Mouse (Mus musculus) mouse trophoblast stem cell (cell line): ENCODE results near the gene Exosc5.

Experiments used
- in situ Hi-C, 2 experiments: fragments of 300-500 bp; cut with MseI, MboI; formaldehyde crosslinking; loops; 2 replicates in 1 of 2; 3 replicates in 1 of 2; pipeline ENCODE4 v1.15.1; 2025

Exosc5 gene

DNA sequence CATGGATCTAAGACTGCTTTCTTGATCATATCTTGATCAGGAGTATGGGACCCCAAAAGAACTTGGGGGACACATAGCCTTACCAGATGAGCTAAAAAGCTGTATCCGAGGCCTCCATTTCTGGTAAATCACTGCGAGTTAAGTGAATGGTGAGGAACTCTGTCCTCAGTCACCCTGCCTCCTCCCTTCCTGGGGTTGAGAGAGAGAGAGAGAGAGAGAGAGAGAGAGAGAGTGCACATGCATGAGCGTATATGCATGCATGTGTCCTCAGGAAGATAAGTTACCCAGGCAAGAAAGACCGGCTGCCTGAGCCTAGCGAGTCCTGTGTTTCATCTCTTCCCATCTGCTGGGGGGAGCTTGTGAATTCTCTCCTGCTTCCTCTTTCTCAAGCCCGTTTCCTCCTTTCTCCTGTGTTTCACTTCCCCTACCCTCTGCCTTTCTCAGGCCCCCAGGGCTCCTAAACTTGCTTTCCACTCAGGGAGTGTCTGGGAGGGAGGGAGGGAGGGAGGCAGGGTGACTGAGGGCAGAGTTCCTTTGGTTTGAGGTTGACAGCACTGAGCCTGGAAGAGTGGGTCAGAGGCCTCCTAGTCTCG lies 47.7 kb downstream of the Exosc5 start:
- in situ Hi-C loops, result no loop called here

DNA sequence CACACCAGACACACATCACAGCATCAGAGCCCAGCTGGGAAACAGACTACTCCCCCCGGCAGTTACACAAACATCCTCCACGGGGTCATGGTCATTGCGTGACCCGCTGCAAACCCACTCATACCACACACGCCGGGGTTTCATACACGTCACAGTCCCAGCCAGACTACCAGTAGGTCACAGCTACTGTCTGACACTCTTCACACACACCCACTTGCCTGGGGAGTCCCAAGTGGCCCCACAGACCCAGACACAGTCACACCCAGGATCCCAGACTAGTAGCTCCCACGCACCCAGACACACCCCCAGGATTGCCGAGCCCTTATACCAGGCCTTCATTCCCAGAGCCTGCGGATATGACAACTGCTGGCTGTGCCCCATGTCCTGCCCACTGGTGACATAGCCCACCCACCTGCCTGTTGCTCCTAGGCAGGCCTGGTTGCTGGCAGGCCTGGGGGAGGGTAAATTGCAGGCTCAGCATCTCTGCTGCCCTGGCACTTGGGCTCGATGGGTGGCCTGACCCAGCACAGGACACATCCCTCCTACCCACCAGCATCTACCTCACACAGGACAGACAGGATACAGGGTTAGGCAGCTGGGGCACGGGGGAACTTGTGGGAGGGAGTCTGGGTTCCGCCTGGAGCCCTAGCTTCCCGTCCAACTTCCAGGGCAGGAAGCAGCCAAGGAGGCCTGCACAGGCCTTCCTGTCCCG lies 48.8 kb downstream of the Exosc5 start:
- in situ Hi-C loops, result no loop called here

DNA sequence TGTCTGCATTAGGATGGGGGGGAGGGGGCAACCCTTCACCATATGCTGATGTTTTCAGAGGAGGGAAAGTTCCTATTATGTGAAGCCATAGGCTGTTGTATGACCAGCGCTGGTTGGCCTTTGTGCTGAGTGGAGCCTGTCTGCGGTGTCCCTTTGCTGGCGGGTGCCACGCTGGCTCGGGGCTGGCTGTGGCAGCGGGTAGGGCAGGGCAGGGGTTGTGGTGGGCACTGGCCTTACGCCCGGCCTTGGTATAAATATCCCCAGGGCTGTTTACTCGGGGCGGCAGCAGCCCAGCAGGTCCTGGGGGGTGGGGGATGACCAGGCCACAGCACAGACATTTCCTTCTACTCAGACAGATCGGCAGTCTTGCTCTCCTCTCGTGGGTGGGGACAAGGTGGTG lies 51.0 kb downstream of the Exosc5 start:
- in situ Hi-C loops, result no loop called here

DNA sequence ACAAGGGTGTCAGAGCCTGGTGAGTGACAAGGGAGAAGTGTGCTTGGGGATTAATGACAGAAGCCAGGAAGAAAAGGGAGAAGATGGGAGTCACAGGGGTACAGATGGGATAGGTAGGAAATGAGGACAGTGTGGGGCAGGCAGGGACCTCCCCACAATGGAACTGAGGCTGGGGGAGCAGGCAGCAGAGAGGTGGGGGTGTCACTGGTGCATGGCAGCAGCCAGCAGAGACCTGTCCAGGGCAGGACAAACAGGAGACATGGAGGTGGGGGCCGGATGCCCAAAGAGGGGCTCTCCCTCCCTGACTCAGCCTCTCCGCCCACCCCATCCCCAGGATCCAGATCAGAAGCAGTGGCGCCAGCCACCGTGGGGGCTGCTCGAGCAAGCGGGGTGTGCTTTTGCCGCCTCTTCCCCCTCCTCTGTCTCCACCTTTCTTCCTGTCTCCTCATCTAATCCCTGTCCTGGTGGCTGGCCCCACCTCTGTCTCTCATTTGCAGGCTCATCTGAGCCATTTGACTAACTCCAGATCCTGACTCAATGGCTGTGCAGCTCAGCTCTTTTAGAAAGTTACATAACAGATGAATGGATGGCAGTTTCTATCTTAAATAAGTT lies 51.7 kb downstream of the Exosc5 start:
- in situ Hi-C loops, result no loop called here

DNA sequence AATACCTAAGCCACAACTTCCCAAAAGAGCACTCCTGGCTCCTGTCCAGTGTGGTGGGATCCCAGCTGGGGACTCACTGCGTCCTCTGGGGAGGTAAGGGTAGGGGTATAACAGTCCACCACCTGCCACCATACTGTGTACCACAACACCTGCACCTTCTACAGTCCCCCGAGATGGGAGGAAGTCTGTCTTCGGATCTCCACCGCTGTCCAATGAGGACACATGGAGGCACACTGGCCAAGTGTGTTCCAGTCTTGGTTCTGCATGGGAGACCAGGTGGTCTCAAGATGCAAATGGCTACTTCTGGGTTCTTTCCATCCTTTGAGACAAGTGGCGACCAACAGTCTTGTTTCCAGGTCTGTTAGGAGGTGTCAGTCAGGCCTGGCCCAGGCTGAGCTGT lies 52.2 kb downstream of the Exosc5 start:
- in situ Hi-C loops, result no loop called here

DNA sequence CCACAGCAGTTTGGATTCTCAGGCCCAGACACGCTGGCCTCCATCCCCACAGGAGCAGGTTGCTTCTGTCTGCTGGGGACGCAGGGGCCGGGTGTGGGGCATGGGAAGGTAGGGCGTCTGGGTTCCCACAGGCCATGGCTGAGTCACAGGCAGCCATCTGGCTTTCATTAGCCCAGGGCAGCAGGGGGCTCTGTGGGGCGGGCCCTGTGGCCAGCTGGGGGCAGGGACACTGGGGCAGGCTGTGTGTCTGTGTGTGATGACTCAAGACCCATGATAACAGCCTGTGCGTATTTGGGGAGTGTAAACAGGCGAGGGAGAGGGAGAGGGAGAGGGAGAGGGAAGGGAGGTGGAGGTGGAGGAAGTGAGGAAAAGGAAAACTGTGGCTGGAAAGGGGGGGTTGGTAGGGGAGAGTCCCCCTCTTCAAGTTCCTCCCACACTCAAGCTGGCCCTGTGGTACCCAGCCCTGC lies 52.8 kb downstream of the Exosc5 start:
- in situ Hi-C loops, result no loop called here

DNA sequence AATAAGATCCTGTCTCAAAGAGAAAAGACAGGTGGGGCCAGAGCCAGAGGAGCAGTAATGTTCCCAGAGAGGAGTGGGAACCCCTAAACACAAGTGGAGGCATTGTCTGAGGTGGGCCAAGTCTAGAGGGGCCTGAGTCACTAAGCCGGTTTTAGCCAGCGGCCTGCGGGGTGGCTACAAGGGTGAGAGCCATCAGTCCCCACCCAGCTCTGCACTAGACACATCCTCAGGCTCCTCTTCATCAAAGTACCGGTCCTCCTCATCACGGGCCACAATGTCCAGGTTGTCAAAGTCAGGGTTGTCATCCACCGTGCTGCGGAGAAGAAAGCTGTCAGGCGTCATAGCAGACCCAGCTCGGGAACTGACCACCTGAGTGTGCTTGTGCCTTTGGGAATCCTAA lies 53.8 kb downstream of the Exosc5 start:
- in situ Hi-C loops, result no loop called here

DNA sequence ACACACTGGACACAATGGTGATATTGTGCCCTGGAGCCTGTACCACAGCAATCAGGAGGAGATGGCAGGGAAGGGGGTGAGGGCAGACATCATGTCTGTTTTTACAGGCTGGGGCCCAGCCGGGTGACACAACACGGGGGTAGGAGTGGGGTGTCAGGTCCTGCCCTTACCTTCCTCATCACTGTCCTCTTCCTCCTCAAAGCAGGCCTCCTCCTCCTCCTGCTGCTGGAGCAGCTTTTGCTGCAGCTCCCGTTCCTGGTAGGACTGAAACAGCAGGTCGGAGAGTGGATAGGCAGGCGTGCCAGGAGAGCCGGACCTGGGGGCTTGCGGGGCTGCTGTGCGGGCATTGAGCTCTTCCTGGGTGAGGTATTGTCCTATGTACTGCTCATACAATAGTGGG lies 55.6 kb downstream of the Exosc5 start:
- in situ Hi-C loops, result no loop called here

DNA sequence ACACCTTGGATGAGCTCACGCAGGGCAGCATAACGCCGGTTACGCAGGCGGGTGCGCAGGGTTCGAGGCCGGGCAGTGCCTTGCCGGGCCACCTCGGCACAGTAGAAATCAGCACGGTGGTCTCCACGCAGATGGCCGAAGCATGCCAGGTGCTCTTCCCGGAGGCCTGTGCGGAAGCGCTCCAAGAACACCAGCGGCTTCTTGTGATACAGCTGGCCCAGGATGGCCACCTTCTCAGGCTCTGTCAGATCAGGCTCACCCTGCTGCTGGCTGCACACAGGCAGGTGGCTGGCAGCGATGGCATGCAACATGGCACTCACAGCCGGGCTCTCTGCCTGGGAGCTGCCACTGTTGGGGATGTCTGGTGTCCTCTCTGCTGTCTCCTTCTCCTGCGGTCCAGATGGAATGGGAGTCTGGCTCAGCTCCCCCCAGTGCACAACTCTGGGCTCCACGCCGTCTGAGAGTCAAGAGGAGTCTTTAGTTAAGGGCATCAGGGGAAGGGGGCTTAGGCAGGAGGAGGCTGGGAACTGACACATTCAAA lies 56.8 kb downstream of the Exosc5 start:
- in situ Hi-C loops, result no loop called here

DNA sequence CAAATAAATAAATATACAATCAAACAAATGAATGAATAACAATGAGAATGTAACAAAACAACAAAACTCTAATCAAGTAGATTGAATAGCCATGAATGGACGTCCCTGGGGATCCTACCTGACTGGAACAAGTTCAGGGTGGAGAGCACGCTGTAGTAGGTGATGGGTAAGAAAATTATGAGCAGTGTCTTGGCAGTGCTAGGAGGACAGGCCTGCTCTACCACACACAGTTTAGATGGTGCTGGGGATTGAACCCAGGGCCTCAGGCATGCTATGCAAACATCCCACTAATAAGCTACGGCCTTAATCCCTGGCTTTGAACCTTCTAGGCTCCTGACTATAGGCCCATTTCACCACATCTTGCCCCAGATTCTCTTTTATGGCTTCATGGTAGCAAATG lies 58.5 kb downstream of the Exosc5 start:
- in situ Hi-C loops, result no loop called here

DNA sequence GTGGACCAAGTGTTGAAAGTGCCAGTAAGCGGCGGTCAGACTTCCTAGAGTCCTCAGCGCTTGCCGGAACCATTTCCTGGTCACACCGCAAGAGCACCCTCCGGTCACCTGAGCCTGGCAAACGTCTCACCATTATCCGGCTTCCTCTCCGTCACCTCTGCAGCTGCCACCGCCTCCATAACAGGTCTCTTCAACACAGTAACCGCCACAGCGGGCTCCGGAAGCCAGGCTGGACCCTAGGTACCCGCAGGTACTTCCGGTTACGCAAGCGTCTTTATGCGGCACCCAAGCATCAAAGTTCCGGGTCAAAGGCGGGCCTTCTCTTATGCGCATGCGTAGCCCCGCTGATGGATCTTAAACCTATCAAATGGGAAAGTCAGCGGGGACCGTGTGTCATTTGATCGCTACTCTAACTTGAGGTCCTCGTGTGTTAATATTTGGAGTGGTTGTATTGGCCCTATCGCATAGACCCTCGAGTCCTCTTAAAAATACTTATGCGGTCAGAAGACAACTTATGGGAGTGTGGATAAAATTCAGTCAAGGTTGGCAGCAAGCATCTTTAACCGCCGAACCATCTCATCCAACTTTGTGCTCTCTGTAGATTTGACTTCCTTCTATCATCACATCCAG lies 59.9 kb downstream of the Exosc5 start, which contains the start of gene Ccdc97:
Gene Ccdc97, minus strand, starts transcription at position 301 of the 630 bp plus-strand sequence.
- in situ Hi-C loops, result no loop called here

DNA sequence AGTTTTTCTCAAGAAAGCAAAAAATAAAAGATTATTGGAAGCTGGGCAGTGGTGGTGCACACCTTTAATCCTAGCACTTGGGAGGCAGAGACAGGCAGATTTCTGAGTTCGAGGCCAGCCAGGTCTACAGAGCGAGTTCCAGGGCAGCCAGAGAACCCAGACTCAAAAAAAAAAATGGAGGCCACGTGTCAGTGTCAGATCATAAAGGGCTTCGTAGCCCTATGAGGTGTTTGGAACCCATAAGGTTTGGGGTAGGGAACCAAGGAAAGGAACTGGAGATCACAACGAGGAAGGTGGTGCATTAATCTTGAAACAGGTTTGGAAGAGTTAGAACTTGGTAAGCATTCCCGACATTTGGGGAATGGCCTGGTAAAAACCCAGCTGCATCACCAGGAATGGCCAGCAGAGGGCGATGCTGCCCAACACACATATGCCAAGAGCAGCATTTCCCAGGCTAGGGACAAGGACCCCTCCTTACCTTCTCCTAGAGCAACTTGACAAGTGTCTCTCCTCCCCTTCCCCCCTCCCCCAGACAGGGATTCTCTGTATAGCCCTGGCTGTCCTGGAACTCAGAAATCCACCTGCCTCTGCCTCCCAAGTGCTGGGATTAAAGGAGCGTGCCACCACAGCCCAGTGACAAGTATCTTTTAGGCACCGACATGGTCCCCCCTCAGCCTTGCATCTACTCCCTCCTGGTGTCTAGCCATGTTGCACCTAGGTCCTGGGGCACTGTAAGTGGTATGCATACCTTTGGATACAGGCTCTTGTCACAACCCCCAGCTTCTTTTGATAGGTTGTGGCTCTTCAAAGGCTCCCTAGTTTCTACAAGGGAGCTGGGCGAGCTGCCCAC lies 61.0 kb downstream of the Exosc5 start:
- in situ Hi-C loops, result no loop called here

DNA sequence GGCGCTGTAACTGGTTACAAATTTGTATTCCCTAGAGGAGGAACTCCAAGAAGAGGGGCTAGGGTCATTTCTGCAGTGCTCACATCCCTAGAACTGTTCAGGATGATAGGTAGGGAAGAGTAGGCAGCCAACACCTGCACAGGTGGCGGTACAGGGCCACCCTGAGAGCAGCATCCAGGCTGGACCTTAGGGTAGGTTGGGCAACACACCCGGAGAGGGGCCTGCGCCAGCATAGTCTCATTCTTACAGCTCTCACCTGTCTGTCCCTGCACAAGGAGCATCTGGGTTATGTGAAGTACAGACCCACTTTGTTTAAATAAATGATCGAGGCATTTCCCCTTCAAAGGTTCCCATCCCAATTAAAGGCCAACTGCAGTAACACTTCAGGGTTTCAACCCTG lies 61.8 kb downstream of the Exosc5 start:
- in situ Hi-C loops, result no loop called here
